Mouse (Mus musculus) thymus, adult 2 months (tissue): ENCODE results near the gene Ambra1. TPM values are rescaled to one million over a fixed set of nuclear protein-coding genes. Genes with fewer than 3 reads are reported as not detected.

Experiments used
- DNase-seq: peaks from one replicate; pipeline ENCODE4 v3.0.0; 2021
- H3K27ac ChIP-seq: fragments of 200-500 bp; 2 replicates; pipeline ENCODE4 v1.5.1; 2012; ENCODE audit warnings: low read length, control low read depth; ENCODE audit not compliant: control insufficient read depth, insufficient read depth
- H3K27me3 ChIP-seq: fragments of 200-500 bp; 2 replicates; pipeline ENCODE4 v1.6.1; 2012; ENCODE audit warnings: mild to moderate bottlenecking, low read length, moderate library complexity, mixed read lengths; ENCODE audit not compliant: control insufficient read depth, insufficient read depth
- H3K36me3 ChIP-seq: fragments of 200-500 bp; 2 replicates; pipeline ENCODE4 v1.6.1; 2012; ENCODE audit warnings: mild to moderate bottlenecking, low read length, moderate library complexity; ENCODE audit not compliant: control insufficient read depth, insufficient read depth
- H3K4me1 ChIP-seq: fragments of 200-500 bp; replicated peaks from 2 replicates; pipeline ENCODE4 v1.6.1; 2012; ENCODE audit warnings: low read length; ENCODE audit not compliant: control insufficient read depth, insufficient read depth
- H3K4me3 ChIP-seq: fragments of 200-500 bp; 2 replicates; pipeline ENCODE4 v1.5.1; 2012; ENCODE audit warnings: mild to moderate bottlenecking, low read length, control low read depth, moderate library complexity; ENCODE audit not compliant: control insufficient read depth, insufficient read depth
- CTCF ChIP-seq: fragments of 200-500 bp; IDR thresholded peaks from 2 replicates; pipeline ENCODE4 v1.5.1; 2012; ENCODE audit warnings: mild to moderate bottlenecking, control low read depth, low read length, moderate library complexity, borderline replicate concordance; ENCODE audit not compliant: control insufficient read depth, poor library complexity, insufficient read depth; ENCODE audit errors: extremely low read depth
- POLR2A ChIP-seq: fragments of 200-500 bp; IDR thresholded peaks from 2 replicates; pipeline ENCODE4 v1.6.1; 2012; ENCODE audit warnings: mild to moderate bottlenecking, low read length, control low read depth, moderate library complexity; ENCODE audit not compliant: control insufficient read depth, poor library complexity, insufficient read depth; ENCODE audit errors: extremely low read depth
- WGBS: fragments of 180-500 bp; shearing (Covaris S2); methylation state at CpG from one replicate; pipeline ENCODE4 v1.1.7; 2018; 5-methylcytosine and 5-hydroxymethylcytosine counted together
- polyA plus RNA-seq: library from polyadenylated mRNA; depleted of rRNA; stranded (reverse); fragments of >200 nt; gene quantifications from 2 replicates; pipeline ENCODE4 v1.2.3, GENCODE M21; 2012; rRNA removed

Gene Ambra1
- polyA plus RNA-seq, 1 experiment, result 35.0 TPM

DNA sequence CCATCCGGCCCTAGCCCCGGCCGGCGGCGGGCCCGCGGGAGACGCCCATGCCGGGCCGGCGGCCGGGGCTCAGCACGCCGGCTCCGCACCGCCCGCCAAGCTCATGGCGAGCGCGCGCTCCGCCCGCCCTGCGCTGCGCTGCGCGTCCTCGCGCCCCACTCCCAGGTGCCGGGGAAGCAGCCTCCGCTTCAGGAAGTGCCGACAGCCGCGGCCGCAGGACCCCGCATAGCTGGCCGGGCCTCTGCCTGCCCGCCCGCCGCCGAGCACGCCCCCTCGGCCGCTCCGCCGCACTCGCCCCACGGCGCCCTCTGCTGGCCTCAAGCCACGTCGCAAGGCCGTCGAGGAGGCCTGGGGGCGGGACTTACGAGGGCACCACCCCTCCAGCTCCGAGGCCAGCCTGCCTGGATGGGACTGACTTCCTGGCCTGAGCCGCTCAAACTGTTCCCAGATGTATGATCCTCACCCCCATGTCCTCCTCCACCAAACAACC is 233.6 kb downstream of the Ambra1 start:
- peak; percentile 97 for DNase-seq
- peaks cover 54% of the 10 kb centered on the region for H3K4me1 ChIP-seq
- peak overlapping the region; percentile 73 for H3K4me3 ChIP-seq
- H3K27ac ChIP-seq, result peak overlapping the region; percentile 2; the same call in 1 of the 2 replicates
- TF ChIP-seq CTCF, result peak; percentile 92
- TF ChIP-seq POLR2A, result peak; percentile 82
- WGBS, result under 1% methylated on average over 57 of the region's 57 CpGs
- H3K36me3 ChIP-seq, result no peaks in the 10 kb centered on the region
- no peaks in the 10 kb centered on the region for H3K27me3 ChIP-seq

DNA sequence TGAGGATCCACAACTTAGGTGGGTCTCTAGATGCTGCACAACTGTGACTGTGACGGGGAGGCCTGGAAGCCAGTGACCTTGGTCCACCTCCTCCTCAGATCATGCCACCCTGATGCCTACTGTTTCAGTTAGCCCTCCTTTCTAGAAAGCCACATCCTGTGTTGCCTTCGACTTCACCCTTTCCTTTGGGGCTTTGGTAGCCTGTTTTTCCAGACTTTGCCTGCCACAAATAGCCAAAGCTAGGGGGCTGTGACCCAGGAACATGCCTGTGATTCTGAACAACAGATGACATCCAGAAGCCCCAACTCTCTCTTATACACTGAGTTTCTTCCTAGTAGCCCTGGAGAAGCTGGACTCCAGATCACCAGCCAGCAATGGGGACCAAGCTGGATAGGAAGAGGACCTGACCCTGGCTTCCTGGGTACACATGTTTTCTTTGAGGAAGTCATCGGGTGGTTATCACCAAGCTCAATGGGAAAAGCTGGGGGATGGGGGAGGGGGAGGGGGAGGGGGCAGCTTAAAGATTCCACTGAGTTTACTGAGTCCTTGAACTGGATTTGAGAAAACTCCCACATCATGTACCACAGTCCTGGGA is 234.8 kb downstream of the Ambra1 start:
- 27% methylated on average over 3 of the region's 3 CpGs for WGBS
- H3K4me1 ChIP-seq, result peaks cover 41% of the 10 kb centered on the region
- H3K36me3 ChIP-seq, result no peaks in the 10 kb centered on the region
- TF ChIP-seq CTCF (no peak), POLR2A (no peak)
- peak overlapping the region; percentile 19; the same call in 1 of the 2 replicates for H3K27ac ChIP-seq
- no peaks in the 10 kb centered on the region for H3K27me3 ChIP-seq
- DNase-seq, result no peak
- no peak overlapping the region for H3K4me3 ChIP-seq

DNA sequence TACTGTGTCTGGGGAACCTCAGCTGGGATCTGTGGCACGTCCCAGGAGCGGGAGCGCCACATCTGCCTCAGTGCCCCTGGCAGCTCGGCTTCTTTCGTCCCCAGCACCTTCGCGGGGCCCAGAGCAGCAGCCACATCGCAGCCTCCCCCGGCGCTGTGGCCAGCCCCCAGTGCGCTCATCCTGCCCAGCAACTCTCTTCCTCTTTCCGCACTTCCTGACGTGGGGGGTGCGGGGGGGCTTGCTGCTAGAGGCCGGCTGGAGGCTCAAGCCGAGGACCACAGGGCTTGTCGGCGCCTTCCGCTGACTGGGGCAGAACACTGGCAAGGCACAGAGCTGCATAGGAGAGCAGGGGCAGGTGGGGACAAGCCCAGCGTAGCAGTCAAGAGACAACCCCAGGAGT is 235.5 kb downstream of the Ambra1 start:
- peaks cover 34% of the 10 kb centered on the region for H3K4me1 ChIP-seq
- H3K27ac ChIP-seq, result no peak overlapping the region
- H3K4me3 ChIP-seq, result 0 out of 2 replicates have a peak overlapping the region, but pooled peaks have one; percentile 10
- H3K27me3 ChIP-seq, result no peaks in the 10 kb centered on the region
- peak; percentile 56 for DNase-seq
- TF ChIP-seq POLR2A, result 0 out of 2 replicates have a peak, but pooled peaks have one; percentile 17
- no peak for TF ChIP-seq CTCF
- no peaks in the 10 kb centered on the region for H3K36me3 ChIP-seq
- WGBS, result 9% methylated on average over 20 of the region's 20 CpGs

DNA sequence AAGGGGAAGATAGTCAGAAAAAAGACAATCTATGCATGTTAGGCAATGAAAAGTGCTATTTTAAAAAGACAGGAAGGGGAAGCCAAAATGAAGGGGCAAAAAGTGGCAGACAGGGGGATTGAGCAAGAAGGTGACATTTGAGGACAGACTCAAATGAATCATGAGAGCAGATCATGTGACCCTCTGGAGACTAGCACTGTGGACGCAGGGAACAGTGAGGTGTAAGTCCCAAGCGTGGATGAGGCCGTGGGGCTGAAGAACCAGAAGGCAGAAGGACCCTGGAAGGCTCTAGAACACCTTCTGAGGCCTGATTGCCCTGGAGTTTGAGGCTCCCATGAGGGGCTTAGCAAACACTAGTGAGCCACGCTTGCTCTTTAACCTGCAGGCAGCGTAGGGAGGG is 236.4 kb downstream of the Ambra1 start:
- Histone ChIP-seq H3K36me3 (no peaks in the 10 kb centered on the region), H3K27ac (no peak overlapping the region), H3K27me3 (no peaks in the 10 kb centered on the region), H3K4me1 (peaks cover 28% of the 10 kb centered on the region), H3K4me3 (no peak overlapping the region)
- WGBS, result 84% methylated on average over 5 of the region's 5 CpGs
- no peak for TF ChIP-seq POLR2A
- no peak for TF ChIP-seq CTCF
- no peak for DNase-seq

DNA sequence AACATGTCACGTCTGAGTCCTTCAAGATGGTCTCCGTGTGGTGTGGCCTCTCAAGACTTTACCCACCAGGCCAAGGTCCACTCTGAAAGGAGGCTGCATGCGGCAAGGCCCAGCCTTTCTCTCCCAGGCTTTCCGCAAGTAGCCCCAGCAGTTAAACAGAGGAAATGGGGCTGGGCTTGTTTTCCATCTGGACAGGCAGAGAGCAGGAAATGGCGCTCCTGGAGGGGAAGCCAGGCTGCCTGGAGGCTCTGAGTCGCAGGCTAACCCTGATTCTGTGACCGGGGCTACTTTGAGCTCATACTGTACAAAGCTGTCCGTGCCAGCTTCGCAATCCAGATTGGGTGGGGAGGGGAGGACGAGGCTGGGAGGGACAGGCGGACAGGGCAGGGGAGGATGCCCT is 238.0 kb downstream of the Ambra1 start:
- Histone ChIP-seq H3K36me3 (no peaks in the 10 kb centered on the region), H3K27ac (no peak overlapping the region), H3K4me3 (no peak overlapping the region), H3K27me3 (no peaks in the 10 kb centered on the region), H3K4me1 (peaks cover 33% of the 10 kb centered on the region)
- 88% methylated on average over 11 of the region's 11 CpGs for WGBS
- TF ChIP-seq POLR2A, result no peak
- DNase-seq, result no peak

Other genes starting within 250 kb of the Ambra1 start
- 20.9 and 24.0 TPM in 2 replicates for gene Ckap5, start 203.4 kb upstream of the Ambra1 start, polyA plus RNA-seq
- 0.62 and 5.1 TPM in 2 replicates for gene F2, start 93.7 kb upstream of the Ambra1 start, polyA plus RNA-seq
- gene Zfp408, start 80.3 kb upstream of the Ambra1 start, polyA plus RNA-seq, result 52.2 and 62.6 TPM in 2 replicates
- 185 and 191 TPM in 2 replicates for gene Arhgap1, start 80.3 kb upstream of the Ambra1 start, polyA plus RNA-seq
- gene Atg13, start 19.6 kb upstream of the Ambra1 start, polyA plus RNA-seq, result 50.4 and 50.7 TPM in 2 replicates
- 4.4 and 4.6 TPM in 2 replicates for gene Harbi1, start 19.3 kb upstream of the Ambra1 start, polyA plus RNA-seq
- 0.80 and 0.87 TPM in 2 replicates for gene Chrm4, start 197.1 kb downstream of the Ambra1 start, polyA plus RNA-seq
- gene Mdk, start 202.2 kb downstream of the Ambra1 start, polyA plus RNA-seq, result 12.0 and 17.7 TPM in 2 replicates
- 0.08 TPM in 1 of 2 replicates, not detected in the other for gene Gm9821, start 215.6 kb downstream of the Ambra1 start, polyA plus RNA-seq
- gene Dgkz, start 245.7 kb downstream of the Ambra1 start, polyA plus RNA-seq, result 1,103 and 1,229 TPM in 2 replicates